Mouse (Mus musculus) embryo, embryonic 10 days (tissue): ENCODE measurements around the gene Gkn2.

Experiments used
- DNase-seq: peaks from one replicate; pipeline ENCODE4 v3.0.0-alpha.2; 2015; ENCODE audit warnings: low spot score

The Gkn2 gene

DNA sequence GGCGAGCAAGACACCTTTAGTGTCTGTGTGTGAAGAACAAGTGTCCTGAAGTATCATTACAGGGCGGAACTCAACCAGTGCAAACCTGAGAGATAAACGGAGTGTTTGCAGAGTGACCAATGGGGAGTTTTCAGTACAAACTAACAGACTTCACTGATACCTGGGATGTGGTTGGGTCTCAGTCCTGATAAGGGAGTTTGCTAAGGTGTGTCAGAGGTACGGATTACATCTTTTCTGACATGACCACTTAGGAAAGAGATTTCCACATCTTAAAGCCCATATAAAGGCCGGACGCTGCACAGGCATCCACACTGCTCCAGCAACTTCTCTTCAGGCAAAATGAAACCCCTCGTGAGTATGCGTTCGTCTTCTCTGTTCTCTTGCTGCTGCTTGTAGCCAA lies at the start of gene Gkn2:
Gkn2 (plus strand) TSS at position 301 of the 400 bp plus-strand sequence.
- DNase-seq: no peak

DNA sequence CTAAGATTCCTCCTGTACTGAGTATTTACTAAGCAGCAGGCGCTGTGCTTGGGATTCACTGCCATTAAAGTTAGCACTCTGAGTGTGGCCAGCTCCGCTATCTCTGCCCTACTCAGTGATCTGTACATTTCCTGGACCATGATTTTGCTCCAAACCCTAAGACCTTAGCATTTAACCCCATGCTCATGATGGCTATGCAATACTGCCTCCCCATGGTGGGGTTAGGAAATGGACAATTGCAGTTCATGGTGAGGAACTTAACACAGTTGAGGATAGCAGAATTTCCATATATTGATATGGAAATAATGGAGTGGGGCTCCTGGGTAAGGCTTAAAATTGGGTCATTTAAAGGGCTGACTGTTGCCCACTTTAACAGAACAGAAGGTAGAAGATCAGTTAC lies 49.8 kb upstream of the Gkn2 start:
- DNase-seq: peak; percentile 50

DNA sequence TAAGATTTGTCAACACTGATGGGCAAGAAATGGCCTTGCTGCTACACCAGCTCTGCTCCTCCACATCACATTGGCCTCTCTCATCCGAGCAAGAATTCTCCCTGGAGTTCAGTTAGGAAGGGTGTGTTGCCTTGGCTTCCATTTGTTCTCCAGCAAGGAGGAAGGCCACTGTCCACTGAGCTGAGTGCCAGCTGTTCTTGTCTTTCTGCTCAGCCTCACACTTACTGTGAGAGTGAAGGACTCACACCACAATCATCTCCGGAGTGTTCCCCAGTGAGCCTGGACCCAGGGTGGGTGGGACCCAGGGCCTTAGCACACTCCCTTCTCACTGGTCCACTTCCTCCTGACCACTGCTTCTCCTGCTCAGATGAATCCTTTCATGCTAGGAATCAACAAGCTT lies 46.2 kb upstream of the Gkn2 start:
- no peak for DNase-seq

DNA sequence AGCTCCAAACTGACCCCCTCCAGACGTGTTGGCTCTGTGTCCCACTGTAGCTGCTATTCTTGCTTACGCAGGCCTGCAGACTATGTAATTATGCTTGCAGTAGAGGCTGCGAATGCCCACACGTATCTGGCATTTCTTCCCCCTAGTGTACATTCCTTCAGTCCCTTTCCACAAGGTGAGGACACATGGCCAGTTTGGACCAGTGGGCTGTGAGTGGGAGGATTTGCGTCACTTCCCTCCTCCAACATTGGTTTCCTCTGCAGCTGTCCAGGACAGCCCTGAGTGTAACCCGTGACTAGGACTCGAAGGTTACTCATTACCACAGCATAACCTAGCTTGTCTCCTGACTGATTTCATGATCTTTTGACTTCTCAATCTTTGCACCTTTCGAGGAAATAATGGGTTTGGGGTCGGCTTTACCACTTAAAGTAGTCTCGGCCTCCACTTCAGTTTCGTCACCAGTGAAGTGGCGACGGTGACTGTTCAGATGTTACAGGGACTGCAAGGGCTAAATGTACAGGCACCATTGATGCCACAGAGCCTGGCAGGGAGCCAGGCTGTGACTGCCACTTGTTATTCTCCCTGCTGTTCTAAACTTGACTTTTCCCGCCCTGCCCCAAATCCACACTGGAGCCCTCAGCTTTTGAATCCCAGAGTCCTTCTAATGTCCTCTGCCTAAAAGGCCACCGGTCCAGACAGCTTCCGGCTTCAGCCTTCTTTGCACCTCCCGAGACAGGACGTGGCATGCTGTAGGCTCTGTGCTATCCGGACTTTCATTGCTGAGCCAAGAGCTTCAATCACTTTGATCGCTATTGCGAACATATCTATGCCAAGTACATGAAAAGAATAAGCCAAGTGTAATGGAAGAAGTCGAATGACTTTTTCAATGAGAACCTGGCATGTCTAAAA lies 44.6 kb upstream of the Gkn2 start:
- no peak for DNase-seq

DNA sequence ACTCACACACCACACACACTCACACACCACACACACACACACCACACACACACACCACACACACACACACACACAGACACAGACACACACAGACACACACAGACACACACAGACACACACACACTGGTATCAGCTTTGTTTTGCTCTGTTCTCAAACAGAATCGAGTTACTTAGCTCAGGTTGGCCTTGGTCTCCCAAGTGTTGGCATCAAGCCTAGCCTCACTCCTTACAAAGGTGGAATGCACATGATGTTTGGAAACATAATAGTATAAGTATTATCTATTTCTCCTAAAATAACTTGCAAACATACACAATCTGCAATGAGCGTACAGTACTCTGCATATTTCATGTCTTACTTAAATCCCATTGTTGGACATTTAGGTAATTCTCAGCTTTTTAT lies 40.8 kb upstream of the Gkn2 start:
- DNase-seq: no peak

DNA sequence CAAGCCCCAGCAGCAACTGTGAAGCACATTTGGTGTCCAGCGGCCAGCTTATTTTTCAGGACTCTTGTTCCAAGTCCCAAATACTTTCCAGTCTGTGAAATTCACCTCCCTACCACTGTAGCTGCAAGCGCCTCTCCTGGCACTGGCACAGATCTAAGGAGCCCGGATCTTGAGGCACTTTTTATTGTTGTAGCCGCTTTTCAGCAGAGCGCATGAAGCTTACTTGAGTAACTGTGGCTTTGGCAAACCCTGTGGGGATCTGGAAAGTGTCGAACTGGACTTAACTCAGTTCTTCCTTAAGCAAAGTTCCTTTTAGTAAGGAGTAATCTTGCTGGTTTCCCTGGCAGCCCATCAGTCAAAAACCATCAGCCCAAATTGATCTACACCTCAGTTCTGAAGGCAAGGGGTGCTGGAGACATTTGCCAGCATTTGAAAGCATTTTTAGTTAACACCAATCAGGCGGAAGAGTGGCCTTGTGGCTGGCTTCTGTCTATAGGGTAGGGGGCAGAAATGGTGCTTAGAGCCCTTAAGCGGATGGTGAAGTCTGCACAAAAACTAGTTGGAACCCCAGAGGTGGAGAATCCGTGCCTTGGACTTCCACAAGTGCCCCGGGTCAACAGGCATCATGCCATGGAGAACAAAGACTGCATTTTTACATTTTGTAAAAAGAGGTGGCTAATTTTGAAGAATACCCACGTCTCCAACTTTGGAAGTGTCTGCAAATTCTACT lies 38.6 kb upstream of the Gkn2 start:
- DNase-seq: peak; percentile 47

DNA sequence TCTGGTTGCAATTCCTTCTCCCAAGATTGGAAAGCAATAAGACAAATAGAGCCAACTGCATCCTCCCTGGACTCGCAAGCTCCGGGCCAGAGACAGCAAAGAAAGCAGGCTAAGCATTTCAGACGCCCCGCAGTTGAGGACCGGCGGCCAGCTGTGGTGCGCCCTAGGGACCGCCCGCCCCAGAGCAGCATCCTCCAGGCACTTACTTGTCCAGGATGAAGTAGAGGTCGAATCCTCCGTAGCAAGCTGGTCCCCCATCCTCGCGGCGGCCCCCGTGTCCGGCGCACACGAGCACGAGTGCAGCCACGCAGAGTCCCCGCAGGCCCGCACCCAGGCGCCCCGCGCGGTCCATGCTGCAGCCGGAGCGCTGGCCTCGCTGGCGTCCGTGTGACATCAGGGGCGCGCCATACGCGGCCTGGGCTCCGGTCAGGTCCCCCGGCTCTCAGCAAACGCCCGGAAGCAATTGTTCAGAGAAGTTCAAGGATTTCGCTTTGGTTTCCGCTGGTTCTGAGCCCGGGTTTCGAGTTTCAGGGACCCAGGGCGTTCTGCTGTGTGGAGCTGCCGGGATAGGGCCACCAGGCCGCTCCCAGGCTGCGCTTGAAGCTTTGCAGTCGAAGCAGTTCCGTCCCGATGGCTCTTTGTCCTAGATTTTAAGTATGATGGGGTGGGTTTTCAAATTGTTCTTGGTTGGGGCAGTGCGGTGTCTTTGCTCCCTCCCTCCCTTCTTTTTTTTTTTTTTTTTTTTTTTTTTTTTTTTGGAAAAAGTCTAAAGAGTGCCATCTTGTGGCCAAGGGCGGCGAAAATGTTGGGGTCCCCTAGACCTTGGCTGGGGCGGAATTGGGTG lies 37.8 kb upstream of the Gkn2 start, which contains the start of gene Antxr1:
Antxr1 (minus strand) TSS at position 731 of the 844 bp plus-strand sequence.
- peak; percentile 71 for DNase-seq

DNA sequence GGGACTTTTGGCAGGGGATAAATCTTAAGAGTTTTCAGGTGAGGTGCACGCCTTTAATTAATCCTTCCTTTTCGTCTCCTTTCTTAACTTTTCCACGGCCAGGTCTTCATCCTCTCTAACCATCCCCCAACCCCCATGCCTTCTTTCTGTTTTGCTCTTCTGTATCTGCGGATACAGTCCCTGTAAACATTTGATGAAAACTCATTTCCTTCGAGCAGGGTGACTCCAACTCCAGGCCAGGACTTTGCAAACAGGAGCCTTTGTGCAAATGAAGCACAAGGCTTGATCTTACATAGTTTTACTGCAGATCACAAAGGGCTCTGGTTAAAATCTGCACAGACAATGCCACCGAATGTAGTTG lies 37.2 kb upstream of the Gkn2 start:
- no peak for DNase-seq

DNA sequence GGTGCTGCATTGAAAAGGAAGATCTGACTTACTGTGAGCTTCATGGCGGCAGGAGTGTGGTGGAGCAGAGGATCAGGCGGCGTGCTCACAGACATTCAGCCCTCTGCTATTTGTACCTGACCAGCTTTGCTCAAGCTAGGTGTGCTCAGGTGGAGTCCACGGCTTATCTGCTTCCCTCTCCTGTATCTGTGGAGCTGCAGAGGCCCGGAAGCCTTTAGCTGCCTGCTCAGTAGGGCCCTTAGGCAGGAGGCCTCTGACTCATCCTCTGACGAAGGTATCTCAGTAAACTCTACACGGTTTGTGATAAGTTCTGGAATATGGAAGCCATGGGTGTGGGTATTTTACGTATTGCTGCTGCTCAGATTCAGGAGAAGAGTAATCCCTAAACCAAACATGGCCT lies 22.3 kb upstream of the Gkn2 start, which contains the start of gene Gkn1:
Gkn1 (minus strand) TSS at position 114 of the 400 bp plus-strand sequence.
- no peak for DNase-seq

DNA sequence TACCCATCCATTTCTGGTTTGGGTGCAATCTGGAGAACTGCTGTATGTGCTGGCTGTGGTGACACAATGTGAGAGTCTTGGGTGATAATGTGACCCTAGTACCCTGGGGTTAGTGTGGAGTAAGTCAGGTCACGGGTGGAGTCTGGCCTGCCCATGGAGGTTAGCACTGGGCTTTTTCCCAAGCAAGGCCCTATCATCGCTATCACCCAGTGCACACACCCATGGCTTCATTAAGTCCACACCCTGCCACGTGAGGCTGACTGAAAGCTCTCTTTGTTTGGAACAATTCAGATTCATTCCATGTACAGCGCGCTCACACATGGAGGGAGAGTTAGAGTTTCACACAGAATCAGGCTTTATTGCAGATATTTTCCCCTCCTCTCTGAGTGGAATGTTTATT lies 18.7 kb upstream of the Gkn2 start:
- no peak for DNase-seq

DNA sequence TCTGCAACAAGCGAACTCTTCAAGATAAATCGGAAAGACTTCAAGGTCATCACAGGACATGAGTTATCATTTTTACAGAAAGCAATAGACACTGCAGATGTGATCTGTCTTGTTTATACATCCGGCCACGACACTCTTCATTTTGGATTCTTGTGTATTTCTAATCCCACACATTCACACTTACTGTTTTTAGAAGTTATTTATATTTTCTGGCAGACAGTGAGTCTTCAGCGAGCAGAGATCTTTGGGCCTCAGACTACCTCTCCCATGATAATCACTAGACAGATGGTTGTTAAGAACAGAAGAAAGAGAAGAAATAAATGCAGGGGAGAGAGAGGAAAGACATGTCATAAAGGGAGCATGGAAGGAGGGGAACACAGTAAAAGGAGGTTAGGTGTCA lies 3.9 kb upstream of the Gkn2 start:
- DNase-seq: no peak

DNA sequence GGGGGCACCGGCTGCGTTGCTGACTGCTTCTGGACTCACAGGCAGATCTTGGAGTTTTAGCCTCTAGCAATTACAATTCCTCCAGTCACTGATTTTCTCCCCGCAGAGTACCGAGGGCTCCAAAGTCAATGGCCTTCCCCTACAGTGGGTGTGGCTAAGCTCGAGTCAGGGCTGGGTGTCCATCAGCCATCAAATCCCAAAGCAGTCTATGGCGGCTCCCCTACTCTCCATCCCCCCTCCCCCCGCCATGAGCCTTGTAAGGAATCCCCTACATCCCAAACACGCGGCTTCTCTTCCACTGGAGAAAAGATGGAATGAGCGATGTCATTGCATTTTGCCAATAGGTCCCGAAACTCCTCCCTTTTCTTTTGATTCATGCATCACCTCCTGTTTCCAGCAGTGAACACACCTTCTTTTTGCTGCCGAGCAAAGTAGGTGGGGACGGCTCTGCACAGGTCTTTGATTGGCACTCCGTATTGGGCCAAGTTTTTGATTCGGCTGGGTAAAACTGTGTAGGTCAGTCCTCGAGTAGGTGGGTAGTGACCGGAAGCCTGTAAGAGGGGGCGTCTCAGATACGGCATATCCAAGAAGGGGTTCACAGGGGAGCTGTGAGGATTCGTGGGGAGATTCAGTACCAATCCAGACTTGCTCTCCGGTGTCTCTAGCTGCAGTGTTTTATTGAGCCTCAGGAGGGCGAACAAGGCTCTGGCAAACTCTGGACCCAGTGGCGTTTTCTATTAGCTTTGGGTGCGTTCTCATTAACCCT lies 11.0 kb downstream of the Gkn2 start:
- DNase-seq: peak; percentile 34

DNA sequence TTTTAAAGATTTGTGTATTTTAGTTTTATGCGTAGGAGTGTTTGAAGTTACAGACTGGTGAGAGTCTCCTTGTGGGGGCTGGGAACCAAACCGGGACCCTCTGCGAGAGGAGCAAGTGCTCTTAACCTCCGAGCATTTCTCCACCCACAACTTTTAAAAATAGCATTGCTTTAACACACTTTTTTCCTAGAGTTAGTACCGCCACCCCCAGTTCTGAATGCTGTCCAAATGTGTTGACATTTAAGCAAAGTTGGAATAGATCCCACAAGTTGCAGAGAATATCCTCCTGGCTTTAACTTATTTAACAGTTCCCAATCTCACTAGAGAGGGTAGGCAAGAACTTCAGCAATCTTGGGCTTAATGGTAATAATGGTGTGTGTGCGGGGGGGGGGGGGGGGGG lies 11.6 kb downstream of the Gkn2 start:
- DNase-seq: no peak

DNA sequence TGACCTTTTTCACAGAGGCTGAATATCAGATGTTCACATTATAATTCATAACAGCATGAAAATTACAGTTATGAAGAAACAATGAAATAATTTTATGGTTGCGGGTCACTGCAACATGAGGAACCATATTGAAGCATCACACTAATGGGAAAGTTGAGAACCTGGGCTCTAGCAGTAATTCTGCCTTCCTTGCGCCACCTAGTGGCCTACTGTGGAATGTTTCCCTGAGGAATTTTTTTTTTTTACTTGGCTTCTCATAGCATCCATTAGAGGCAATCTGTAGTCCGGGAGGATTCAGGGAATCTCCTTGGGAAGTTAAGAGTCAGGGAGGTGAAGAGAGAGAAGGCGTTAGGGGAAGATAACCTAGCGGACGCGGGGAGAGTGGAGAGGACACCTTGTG lies 13.0 kb downstream of the Gkn2 start:
- DNase-seq: peak; percentile 77

DNA sequence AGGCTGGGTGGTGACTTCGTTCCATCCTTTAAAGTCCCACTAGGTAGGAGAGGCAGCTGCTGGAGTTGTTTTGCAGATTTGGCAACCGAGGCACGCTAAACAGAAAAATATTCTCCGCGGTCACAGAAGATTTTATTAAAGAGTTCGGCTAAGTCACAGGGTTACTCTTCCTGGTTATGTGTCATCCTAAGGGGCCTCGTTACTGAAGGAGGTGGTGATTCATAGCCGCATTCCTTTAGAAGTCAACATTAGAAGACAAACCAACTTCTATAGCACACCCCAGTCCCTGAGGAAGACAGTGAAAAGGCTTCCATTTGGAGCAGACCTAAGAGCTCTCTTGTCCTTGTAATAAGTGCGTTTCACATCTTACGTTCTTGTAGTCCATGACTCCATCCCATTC lies 13.5 kb downstream of the Gkn2 start:
- no peak for DNase-seq

DNA sequence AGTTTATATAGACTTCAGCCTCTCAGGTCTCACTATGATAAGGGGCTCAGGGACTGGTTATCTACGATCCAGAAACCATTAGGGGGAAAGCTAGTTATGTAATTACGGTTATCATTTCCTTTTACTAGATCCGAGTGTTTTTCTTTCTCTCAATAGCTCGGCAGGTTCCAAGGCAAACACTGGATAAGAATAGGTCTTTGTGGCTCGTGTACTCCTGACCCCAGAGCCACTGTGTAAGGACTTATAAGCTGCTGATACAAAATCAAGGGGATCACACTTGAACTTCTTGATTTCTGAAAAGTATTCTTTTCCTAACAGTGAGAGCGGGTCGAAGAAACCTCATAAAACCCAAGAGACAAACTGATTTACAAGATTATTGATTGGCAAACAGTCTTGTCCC lies 15.7 kb downstream of the Gkn2 start, which contains the start of gene Gkn3:
Gkn3 (minus strand) TSS at position 59 of the 400 bp plus-strand sequence.
- DNase-seq: no peak

DNA sequence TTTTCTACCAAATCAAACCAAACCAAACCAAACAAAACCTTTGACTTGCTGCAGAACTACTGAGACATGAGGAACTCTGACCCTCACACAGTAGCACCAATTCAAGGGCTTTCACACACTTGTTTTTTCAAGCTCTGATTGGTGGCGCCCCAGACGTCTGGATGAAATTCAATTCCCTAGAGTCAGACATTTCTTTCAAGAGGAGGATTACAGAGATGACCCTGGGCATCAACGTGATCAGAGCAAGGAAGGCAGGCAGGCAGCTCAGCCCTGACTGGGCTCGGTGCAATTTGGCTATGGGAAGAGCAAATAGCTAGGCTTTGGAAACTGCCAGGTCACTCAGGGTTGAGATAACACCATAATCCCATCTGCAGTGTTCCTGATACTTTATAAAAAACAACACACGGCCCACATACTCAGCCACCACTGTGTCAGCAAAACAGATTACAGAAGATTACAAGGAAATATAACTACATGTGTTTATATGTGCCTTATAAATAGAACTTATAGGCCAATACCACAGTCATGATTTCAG lies 16.4 kb downstream of the Gkn2 start:
- DNase-seq: peak; percentile 53

DNA sequence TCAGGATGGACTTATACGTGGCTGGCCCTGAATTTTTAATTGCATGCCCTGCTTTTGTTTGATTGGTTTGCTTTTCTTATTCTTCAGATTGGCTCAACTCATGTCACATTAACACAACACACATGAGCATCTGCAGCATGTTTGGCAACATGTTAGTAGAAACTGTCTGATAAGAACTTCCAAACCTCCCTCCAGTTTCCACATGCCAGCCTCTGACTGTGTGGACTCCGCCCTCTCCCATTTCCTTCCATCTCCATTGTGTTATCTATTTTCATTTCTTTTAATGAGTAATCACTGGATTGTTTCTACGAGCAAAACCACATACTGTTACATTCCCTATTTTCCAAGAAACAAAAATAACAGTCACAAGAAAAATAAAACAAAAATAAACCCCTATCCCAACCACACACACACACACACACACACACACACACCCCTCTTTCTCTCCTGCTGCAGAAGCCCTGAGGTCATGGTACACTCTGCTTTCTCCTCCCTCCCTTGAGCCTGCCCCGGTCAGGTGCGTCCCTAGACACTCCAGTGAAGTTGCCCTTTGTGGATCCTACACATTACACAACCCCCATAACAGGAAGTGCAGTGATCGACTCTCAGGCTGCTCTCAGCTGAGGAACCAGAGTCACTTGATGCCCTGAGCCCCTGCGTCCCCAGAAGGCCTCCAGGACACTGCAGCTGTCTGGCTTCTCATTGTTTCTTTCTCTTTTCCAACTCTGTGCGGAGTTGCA lies 20.5 kb downstream of the Gkn2 start:
- no peak for DNase-seq

DNA sequence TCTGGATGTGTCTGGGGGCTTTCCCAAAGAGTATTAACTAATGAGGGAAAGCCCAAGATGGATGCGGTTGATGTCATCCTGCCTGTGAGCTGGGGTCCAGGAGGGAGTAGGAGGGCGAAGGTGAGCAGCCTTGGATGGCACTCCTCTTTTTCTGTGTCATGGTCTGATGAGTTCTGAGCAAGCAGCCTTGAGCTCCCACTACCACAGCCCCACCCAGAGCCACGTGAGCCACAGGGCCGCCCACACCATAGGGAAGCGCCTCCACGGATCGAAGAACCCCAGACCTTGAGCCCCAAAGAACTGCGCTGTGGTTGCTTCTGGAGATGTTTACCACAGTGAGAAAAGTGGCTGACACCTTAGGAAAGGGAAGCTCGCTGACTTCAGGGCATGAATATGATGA lies 21.6 kb downstream of the Gkn2 start:
- DNase-seq: no peak

DNA sequence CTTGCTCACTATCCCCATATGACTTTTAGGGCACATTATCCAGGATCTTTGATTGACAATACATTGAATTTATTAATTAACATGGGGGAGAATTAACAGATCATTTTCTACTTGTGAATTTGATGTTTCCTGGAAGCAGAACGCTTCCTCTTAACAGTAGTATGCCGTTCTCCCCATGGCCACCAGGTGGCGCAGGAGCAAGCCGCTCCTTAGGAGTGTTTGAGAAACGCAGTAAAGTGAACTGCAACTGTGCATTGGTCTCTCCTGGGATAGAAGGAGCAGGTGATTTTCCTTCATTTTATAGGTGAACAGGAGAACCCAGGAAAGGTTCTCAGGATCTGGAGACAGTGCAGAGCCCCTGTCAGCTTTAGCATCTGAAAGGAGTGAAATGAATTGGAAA lies 26.0 kb downstream of the Gkn2 start:
- peak; percentile 94 for DNase-seq
